Mouse (Mus musculus): ENCODE data around the gene Rhod. TPM values are rescaled to one million over a fixed set of nuclear protein-coding genes. Genes with fewer than 3 reads are reported as not detected.

Rhod gene
- polyA plus RNA-seq, 1 experiment from 2014 or later, result 49.7 TPM

GRCm38 (mm10) chr19:4423021-4423420 is 16.2 kb downstream of the Rhod start:
- ATAC-seq (replicated peaks; ENCODE audit: low FRiP score, low read depth) (no peak), DNase-seq (ENCODE audit: low spot score) (no peak)
- Histone ChIP-seq H3K9me3 (replicated peaks; ENCODE audit: low read length) (no peaks in the 10 kb centered on the region), H3K27me3 (ENCODE audit: insufficient read depth, low read length) (no peaks in the 10 kb centered on the region), H3K27ac (no peak overlapping the region), H3K4me1 (replicated peaks; ENCODE audit: insufficient read depth, low read length) (no peaks in the 10 kb centered on the region), H3K4me2 (ENCODE audit: low read length) (no peak overlapping the region), H3K4me3 (replicated peaks; ENCODE audit: low read depth, low read length) (no peak overlapping the region), H3K36me3 (ENCODE audit: insufficient read depth, low read length) (peaks cover 18% of the 10 kb centered on the region), H3K9ac (ENCODE audit: low read depth, low read length) (no peak overlapping the region)
- TF ChIP-seq CTCF (IDR thresholded peaks at IDR 0.05; ENCODE audit: low read depth), result no peak
- 77% methylated on average over 3 of the region's 3 CpGs for WGBS

GRCm38 (mm10) chr19:4422581-4422980 is 16.7 kb downstream of the Rhod start:
- no peak overlapping the region for H3K9ac ChIP-seq (ENCODE audit: low read depth, low read length)
- H3K4me2 ChIP-seq (ENCODE audit: low read length), result no peak overlapping the region
- H3K36me3 ChIP-seq (ENCODE audit: insufficient read depth, low read length), result peaks cover 18% of the 10 kb centered on the region
- no peak overlapping the region for H3K4me3 ChIP-seq (replicated peaks; ENCODE audit: low read depth, low read length)
- H3K9me3 ChIP-seq (replicated peaks; ENCODE audit: low read length), result no peaks in the 10 kb centered on the region
- TF ChIP-seq CTCF (IDR thresholded peaks at IDR 0.05; ENCODE audit: low read depth), result no peak
- no peak overlapping the region for H3K27ac ChIP-seq
- 95% methylated on average over 3 of the region's 3 CpGs for WGBS
- no peaks in the 10 kb centered on the region for H3K4me1 ChIP-seq (replicated peaks; ENCODE audit: insufficient read depth, low read length)
- DNase-seq (ENCODE audit: low spot score), result no peak
- H3K27me3 ChIP-seq (ENCODE audit: insufficient read depth, low read length), result no peaks in the 10 kb centered on the region
- no peak for ATAC-seq (replicated peaks; ENCODE audit: low FRiP score, low read depth)

GRCm38 (mm10) chr19:4420153-4420910 is 18.9 kb downstream of the Rhod start:
- 0 out of 2 replicates have a peak, but pooled peaks have one; percentile 42 for ATAC-seq (replicated peaks; ENCODE audit: low FRiP score, low read depth)
- H3K4me1 ChIP-seq (replicated peaks; ENCODE audit: insufficient read depth, low read length), result no peaks in the 10 kb centered on the region
- H3K27ac ChIP-seq, result no peak overlapping the region
- 83% methylated on average over 8 of the region's 8 CpGs for WGBS
- H3K36me3 ChIP-seq (ENCODE audit: insufficient read depth, low read length), result peaks cover 5% of the 10 kb centered on the region
- H3K4me2 ChIP-seq (ENCODE audit: low read length), result no peak overlapping the region
- TF ChIP-seq CTCF (IDR thresholded peaks at IDR 0.05; ENCODE audit: low read depth), result no peak
- DNase-seq (ENCODE audit: low spot score), result no peak
- no peaks in the 10 kb centered on the region for H3K9me3 ChIP-seq (replicated peaks; ENCODE audit: low read length)
- H3K9ac ChIP-seq (ENCODE audit: low read depth, low read length), result no peak overlapping the region
- H3K27me3 ChIP-seq (ENCODE audit: insufficient read depth, low read length), result no peaks in the 10 kb centered on the region
- no peak overlapping the region for H3K4me3 ChIP-seq (replicated peaks; ENCODE audit: low read depth, low read length)

- Histone ChIP-seq H3K4me3 (replicated peaks; ENCODE audit: low read depth, low read length) (no peak overlapping the region), H3K4me1 (replicated peaks; ENCODE audit: insufficient read depth, low read length) (no peaks in the 10 kb centered on the region), H3K27ac (no peak overlapping the region), H3K27me3 (ENCODE audit: insufficient read depth, low read length) (no peaks in the 10 kb centered on the region), H3K9ac (ENCODE audit: low read depth, low read length) (no peak overlapping the region), H3K4me2 (ENCODE audit: low read length) (no peak overlapping the region), H3K9me3 (replicated peaks; ENCODE audit: low read length) (no peaks in the 10 kb centered on the region), H3K36me3 (ENCODE audit: insufficient read depth, low read length) (no peaks in the 10 kb centered on the region; the same call in 1 of the 2 replicates)
- DNase-seq (ENCODE audit: low spot score) (no peak), ATAC-seq (replicated peaks; ENCODE audit: low FRiP score, low read depth) (no peak)
- TF ChIP-seq CTCF (IDR thresholded peaks at IDR 0.05; ENCODE audit: low read depth), result no peak
- 93% methylated on average over 5 of the region's 5 CpGs for WGBS
Observed at GRCm38 (mm10) chr19:4419711-4420110, 19.5 kb downstream of the Rhod start.

- H3K4me1 ChIP-seq (replicated peaks; ENCODE audit: insufficient read depth, low read length), result no peaks in the 10 kb centered on the region
- H3K9ac ChIP-seq (ENCODE audit: low read depth, low read length), result no peak overlapping the region
- H3K4me3 ChIP-seq (replicated peaks; ENCODE audit: low read depth, low read length), result no peak overlapping the region
- TF ChIP-seq CTCF (IDR thresholded peaks at IDR 0.05; ENCODE audit: low read depth), result no peak
- DNase-seq (ENCODE audit: low spot score), result no peak
- no peaks in the 10 kb centered on the region for H3K27me3 ChIP-seq (ENCODE audit: insufficient read depth, low read length)
- no peak for ATAC-seq (replicated peaks; ENCODE audit: low FRiP score, low read depth)
- H3K36me3 ChIP-seq (ENCODE audit: insufficient read depth, low read length), result no peaks in the 10 kb centered on the region; the same call in 1 of the 2 replicates
- H3K9me3 ChIP-seq (replicated peaks; ENCODE audit: low read length), result no peaks in the 10 kb centered on the region
- no peak overlapping the region for H3K27ac ChIP-seq
- no peak overlapping the region for H3K4me2 ChIP-seq (ENCODE audit: low read length)
Observed at GRCm38 (mm10) chr19:4417713-4418112, 21.5 kb downstream of the Rhod start.

GRCm38 (mm10) chr19:4417183-4417582 is 22.0 kb downstream of the Rhod start:
- H3K4me1 ChIP-seq (replicated peaks; ENCODE audit: insufficient read depth, low read length), result no peaks in the 10 kb centered on the region
- ATAC-seq (replicated peaks; ENCODE audit: low FRiP score, low read depth) (peak; percentile 76; the same call in 1 of the 2 replicates), DNase-seq (ENCODE audit: low spot score) (peak; percentile 81)
- peak; percentile 93 for TF ChIP-seq CTCF (IDR thresholded peaks at IDR 0.05; ENCODE audit: low read depth)
- no peaks in the 10 kb centered on the region for H3K36me3 ChIP-seq (ENCODE audit: insufficient read depth, low read length)
- no peak overlapping the region for H3K4me3 ChIP-seq (replicated peaks; ENCODE audit: low read depth, low read length)
- H3K9me3 ChIP-seq (replicated peaks; ENCODE audit: low read length), result no peaks in the 10 kb centered on the region
- no peak overlapping the region for H3K9ac ChIP-seq (ENCODE audit: low read depth, low read length)
- WGBS, result 0% methylated on average over 1 of the region's 1 CpGs
- no peak overlapping the region for H3K27ac ChIP-seq
- H3K27me3 ChIP-seq (ENCODE audit: insufficient read depth, low read length), result no peaks in the 10 kb centered on the region
- H3K4me2 ChIP-seq (ENCODE audit: low read length), result no peak overlapping the region

Measured in kidney, postnatal 0 days (tissue).